Mouse (Mus musculus) neural tube, embryonic 14.5 days (tissue): Measurements from ENCODE around the gene Armc6. TPM values are rescaled to one million over a fixed set of nuclear protein-coding genes. Genes with fewer than 3 reads are reported as not detected.

Experiments
- ATAC-seq: fragments of 200-750 bp; cut with Nextera tagmentation; 2 replicates; pipeline ENCODE4 v1.8.0; 2017; ENCODE audit warnings: low read depth, mild to moderate bottlenecking, moderate TSS enrichment, moderate library complexity
- H3K27ac ChIP-seq: fragments of 300-500 bp; sonication (generic); 2 replicates; pipeline ENCODE4 v1.5.1; 2014; ENCODE audit warnings: low read depth, mild to moderate bottlenecking, control low read depth, low read length, moderate library complexity, mixed read lengths
- H3K27me3 ChIP-seq: fragments of 300-500 bp; sonication (generic); 2 replicates; pipeline ENCODE4 v1.6.1; 2014; ENCODE audit warnings: low read length; ENCODE audit not compliant: control insufficient read depth, insufficient read depth
- H3K36me3 ChIP-seq: fragments of 300-500 bp; sonication (generic); 2 replicates; pipeline ENCODE4 v1.6.1; 2014; ENCODE audit warnings: low read length, mixed read lengths; ENCODE audit not compliant: control insufficient read depth, insufficient read depth
- H3K4me1 ChIP-seq: fragments of 300-500 bp; sonication (generic); 2 replicates; pipeline ENCODE4 v1.6.1; 2014; ENCODE audit warnings: low read length; ENCODE audit not compliant: control insufficient read depth, insufficient read depth
- H3K4me2 ChIP-seq: fragments of 300-500 bp; sonication (generic); 2 replicates; pipeline ENCODE4 v1.6.1; 2014; ENCODE audit warnings: mild to moderate bottlenecking, low read depth, low read length, control low read depth
- H3K4me3 ChIP-seq: fragments of 300-500 bp; sonication (generic); 2 replicates; pipeline ENCODE4 v1.5.1; 2014; ENCODE audit warnings: low read depth, low read length, control low read depth, mixed read lengths
- H3K9ac ChIP-seq: fragments of 300-500 bp; sonication (generic); replicated peaks from 2 replicates; pipeline ENCODE4 v1.6.1; 2014; ENCODE audit warnings: low read depth, mild to moderate bottlenecking, control low read depth, low read length, mixed read lengths
- H3K9me3 ChIP-seq: fragments of 300-500 bp; sonication (generic); 2 replicates; pipeline ENCODE4 v1.6.1; 2016; ENCODE audit warnings: low read length; ENCODE audit not compliant: control insufficient read depth
- WGBS: fragments of 180-500 bp; shearing (Covaris S2); extraction: QIAGEN DNeasy Blood & Tissue Kit; methylation state at CpG from one replicate; pipeline ENCODE4 v1.1.7; 2014; 5-methylcytosine and 5-hydroxymethylcytosine counted together
- polyA plus RNA-seq: library from polyadenylated mRNA; unstranded; fragments of >200 nt; fragmentation: Nextera tagmentation; extraction: Ambion mirVana; gene quantifications from 2 replicates; pipeline ENCODE4 v1.2.1, GENCODE M21; 2014

The Armc6 gene
- polyA plus RNA-seq, 1 experiment from 2014 or later: 95.5 TPM

- Histone ChIP-seq H3K27me3 (no peaks in the 10 kb centered on the region), H3K4me3 (no peak overlapping the region), H3K27ac (no peak overlapping the region), H3K9ac (no peak overlapping the region), H3K4me2 (no peak overlapping the region), H3K4me1 (no peaks in the 10 kb centered on the region), H3K36me3 (peaks cover 3% of the 10 kb centered on the region; the same call in 1 of the 2 replicates), H3K9me3 (no peaks in the 10 kb centered on the region)
- no peak for ATAC-seq
- 77% methylated on average over 3 of the region's 3 CpGs for WGBS
These were observed 40.1 kb downstream of the Armc6 start for GRCm38 (mm10) chr8:70194191-70194590.

- WGBS: 46% methylated on average over 5 of the region's 5 CpGs
- ATAC-seq: no peak
- peaks cover 3% of the 10 kb centered on the region; the same call in 1 of the 2 replicates for H3K36me3 ChIP-seq
These were observed 41.0 kb downstream of the Armc6 start for GRCm38 (mm10) chr8:70193238-70193637.

GRCm38 (mm10) chr8:70188707-70189106 lies 45.6 kb downstream of the Armc6 start:
- Histone ChIP-seq H3K9ac (no peak overlapping the region), H3K36me3 (peaks cover 8% of the 10 kb centered on the region)
- WGBS: 77% methylated on average over 7 of the region's 7 CpGs

More at GRCm38 (mm10) chr8:70193238-70193637, 41.0 kb downstream of the Armc6 start:
- no peaks in the 10 kb centered on the region for H3K27me3 ChIP-seq
- H3K4me1 ChIP-seq: no peaks in the 10 kb centered on the region
- no peak overlapping the region for H3K9ac ChIP-seq
- no peak overlapping the region for H3K4me2 ChIP-seq
- no peaks in the 10 kb centered on the region for H3K9me3 ChIP-seq
- no peak overlapping the region for H3K27ac ChIP-seq
- no peak overlapping the region for H3K4me3 ChIP-seq

GRCm38 (mm10) chr8:70183194-70183593 lies 51.1 kb downstream of the Armc6 start:
- no peaks in the 10 kb centered on the region for H3K4me1 ChIP-seq
- H3K36me3 ChIP-seq: peaks cover 23% of the 10 kb centered on the region
- H3K4me3 ChIP-seq: no peak overlapping the region
- H3K4me2 ChIP-seq: no peak overlapping the region
- no peaks in the 10 kb centered on the region for H3K27me3 ChIP-seq
- WGBS: 89% methylated on average over 4 of the region's 4 CpGs
- H3K27ac ChIP-seq: no peak overlapping the region
- H3K9me3 ChIP-seq: no peaks in the 10 kb centered on the region
- no peak overlapping the region for H3K9ac ChIP-seq
- ATAC-seq: no peak

More at GRCm38 (mm10) chr8:70188707-70189106, 45.6 kb downstream of the Armc6 start:
- Histone ChIP-seq H3K9me3 (no peaks in the 10 kb centered on the region), H3K4me3 (no peak overlapping the region), H3K27me3 (no peaks in the 10 kb centered on the region), H3K27ac (no peak overlapping the region), H3K4me2 (no peak overlapping the region), H3K4me1 (no peaks in the 10 kb centered on the region)
- ATAC-seq: no peak

GRCm38 (mm10) chr8:70181903-70182252 lies 52.4 kb downstream of the Armc6 start:
- peaks cover 18% of the 10 kb centered on the region for H3K36me3 ChIP-seq
- ATAC-seq: no peak
- H3K27me3 ChIP-seq: no peaks in the 10 kb centered on the region
- 41% methylated on average over 2 of the region's 2 CpGs for WGBS
- no peak overlapping the region for H3K4me3 ChIP-seq
- no peak overlapping the region for H3K4me2 ChIP-seq
- no peak overlapping the region for H3K9ac ChIP-seq
- no peaks in the 10 kb centered on the region for H3K4me1 ChIP-seq
- H3K27ac ChIP-seq: no peak overlapping the region
- no peaks in the 10 kb centered on the region for H3K9me3 ChIP-seq

DNA sequence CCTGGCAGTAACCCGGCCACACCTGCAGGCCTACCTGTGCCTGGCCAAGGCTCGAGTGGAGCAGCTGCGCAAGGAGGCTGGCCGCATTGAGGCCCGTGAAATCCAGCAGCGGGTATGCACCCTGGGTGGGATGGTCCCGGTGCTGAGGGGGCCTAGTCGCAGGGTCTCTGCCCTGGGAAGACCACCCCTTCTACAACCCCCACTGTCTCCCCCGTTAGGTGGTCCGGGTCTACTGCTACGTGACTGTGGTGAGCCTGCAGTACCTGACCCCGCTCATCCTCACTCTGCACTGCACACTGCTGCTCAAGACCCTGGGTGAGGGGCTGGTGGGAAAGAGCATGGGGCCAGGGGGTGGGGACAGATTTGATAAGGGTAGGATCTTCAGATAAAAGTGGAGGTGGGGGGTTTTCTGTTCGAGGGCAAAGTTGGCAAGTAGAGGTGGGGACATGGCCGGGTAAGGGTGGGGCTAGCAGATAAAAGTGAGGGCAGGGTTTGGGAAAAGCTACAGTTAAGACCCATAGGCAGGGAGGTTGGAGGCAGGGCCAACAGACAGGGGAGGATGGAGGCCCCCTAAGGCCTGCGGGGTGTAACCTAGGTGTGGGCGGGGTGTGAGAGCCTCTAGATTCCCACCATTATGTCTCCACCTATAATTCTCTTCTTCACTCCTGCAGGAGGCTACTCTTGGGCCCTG lies 52.9 kb downstream of the Armc6 start:
- H3K27ac ChIP-seq: no peak overlapping the region
- 76% methylated on average over 16 of the region's 16 CpGs for WGBS
- no peak for ATAC-seq
- H3K9ac ChIP-seq: no peak overlapping the region
- H3K27me3 ChIP-seq: no peaks in the 10 kb centered on the region
- no peaks in the 10 kb centered on the region for H3K9me3 ChIP-seq
- H3K4me2 ChIP-seq: no peak overlapping the region
- H3K4me1 ChIP-seq: no peaks in the 10 kb centered on the region
- peaks cover 18% of the 10 kb centered on the region for H3K36me3 ChIP-seq
- no peak overlapping the region for H3K4me3 ChIP-seq

- Histone ChIP-seq H3K4me2 (no peak overlapping the region), H3K36me3 (peaks cover 18% of the 10 kb centered on the region), H3K27me3 (no peaks in the 10 kb centered on the region), H3K9me3 (no peaks in the 10 kb centered on the region), H3K27ac (no peak overlapping the region), H3K4me1 (no peaks in the 10 kb centered on the region), H3K4me3 (no peak overlapping the region), H3K9ac (no peak overlapping the region)
- 98% methylated on average over 4 of the region's 4 CpGs for WGBS
- no peak for ATAC-seq
These were observed 55.2 kb downstream of the Armc6 start for GRCm38 (mm10) chr8:70179082-70179481.

GRCm38 (mm10) chr8:70178231-70178630 lies 56.0 kb downstream of the Armc6 start:
- Histone ChIP-seq H3K4me3 (no peak overlapping the region), H3K36me3 (peaks cover 18% of the 10 kb centered on the region), H3K27ac (no peak overlapping the region), H3K27me3 (no peaks in the 10 kb centered on the region), H3K9ac (no peak overlapping the region), H3K9me3 (no peaks in the 10 kb centered on the region), H3K4me2 (no peak overlapping the region), H3K4me1 (peaks cover 2% of the 10 kb centered on the region; the same call in 1 of the 2 replicates)
- no peak for ATAC-seq
- 94% methylated on average over 2 of the region's 2 CpGs for WGBS

DNA sequence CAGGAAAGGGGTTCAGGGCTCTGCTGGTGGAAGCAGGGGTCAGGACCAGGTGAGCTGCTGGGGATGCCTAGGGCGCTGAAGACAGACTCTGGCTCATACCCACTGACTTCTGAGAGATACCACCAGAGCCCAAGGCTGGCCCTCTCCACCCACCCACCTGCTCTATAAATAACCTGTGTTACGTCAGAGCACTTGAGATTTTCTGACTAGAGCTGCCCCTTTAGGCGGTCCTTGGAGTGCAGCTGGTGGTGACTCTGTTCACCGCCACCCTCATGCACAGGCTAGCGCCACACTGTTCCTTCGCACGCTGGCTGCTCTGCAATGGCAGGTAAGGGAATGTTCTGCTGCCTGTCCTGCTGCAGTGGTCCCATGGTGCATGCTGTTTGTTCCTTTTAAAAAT lies 60.2 kb downstream of the Armc6 start:
- no peaks in the 10 kb centered on the region for H3K9me3 ChIP-seq
- ATAC-seq: no peak

More for the DNA sequence above, 60.2 kb downstream of the Armc6 start:
- 92% methylated on average over 7 of the region's 7 CpGs for WGBS
- Histone ChIP-seq H3K4me1 (peaks cover 4% of the 10 kb centered on the region; the same call in 1 of the 2 replicates), H3K4me3 (no peak overlapping the region), H3K9ac (no peak overlapping the region), H3K36me3 (no peaks in the 10 kb centered on the region; the same call in 1 of the 2 replicates), H3K27me3 (no peaks in the 10 kb centered on the region), H3K4me2 (no peak overlapping the region), H3K27ac (no peak overlapping the region)
